Mouse (Mus musculus) CH12.LX (cell line): Measurements from ENCODE around the gene Iqschfp. TPM values are rescaled to one million over a fixed set of nuclear protein-coding genes. Genes with fewer than 3 reads are reported as not detected.

ENCODE experiments used
- DNase-seq: peaks from one replicate; pipeline ENCODE4 v3.0.0-alpha.2; 2013; ENCODE audit errors: extremely low read depth
- H3K27ac ChIP-seq: 2 replicates; pipeline ENCODE4 v1.5.1; 2012; ENCODE audit warnings: low read depth, mild to moderate bottlenecking, control low read depth, moderate library complexity; ENCODE audit not compliant: insufficient read depth
- H3K27me3 ChIP-seq: replicated peaks from 2 replicates; pipeline ENCODE3; 2012; ENCODE audit warnings: inconsistent platforms
- H3K36me3 ChIP-seq, 2 experiments: replicated peaks in 1 of 2; 2 replicates each; pipeline versions ENCODE3 to v1.6.1; 2012; ENCODE audit warnings: inconsistent platforms in 1 of 2, low read length in 1 of 2, mild to moderate bottlenecking in 1 of 2, mixed read lengths in 1 of 2, moderate library complexity in 1 of 2; ENCODE audit not compliant: control insufficient read depth in 1 of 2, insufficient read depth in 1 of 2
- H3K4me1 ChIP-seq, 2 experiments: 2 replicates each; pipeline ENCODE4 v1.6.1; 2012; ENCODE audit warnings: inconsistent platforms in 1 of 2, moderate library complexity in 1 of 2; ENCODE audit not compliant: insufficient read depth in 2 of 2, control insufficient read depth in 1 of 2
- H3K4me2 ChIP-seq: 2 replicates; pipeline ENCODE4 v1.6.1; 2012; ENCODE audit warnings: low read depth, mild to moderate bottlenecking, control low read depth; ENCODE audit not compliant: poor library complexity, insufficient read depth, severe bottlenecking
- H3K4me3 ChIP-seq, 3 experiments: fragments of 150-350 bp in 1 of 3; sonication (generic) in 1 of 3; replicated peaks in 1 of 3; 2 replicates each; pipeline versions ENCODE3 to v1.5.1; 2011 to 2012; ENCODE audit warnings: low read depth in 2 of 3, low read length in 2 of 3, mild to moderate bottlenecking in 2 of 3, moderate library complexity in 2 of 3, control low read depth in 1 of 3, improper control_type of control experiment in 1 of 3, inconsistent platforms in 1 of 3, mixed read lengths in 1 of 3; ENCODE audit not compliant: poor library complexity in 1 of 3
- H3K79me2 ChIP-seq: replicated peaks from 2 replicates; pipeline ENCODE4 v1.6.1; 2012; ENCODE audit warnings: mild to moderate bottlenecking, moderate library complexity; ENCODE audit not compliant: control insufficient read depth, poor library complexity, insufficient read depth, severe bottlenecking; ENCODE audit errors: extremely low read depth
- H3K9ac ChIP-seq: 2 replicates; pipeline ENCODE4 v1.6.1; 2012; ENCODE audit warnings: low read depth, mild to moderate bottlenecking, control low read depth, moderate library complexity; ENCODE audit not compliant: insufficient read depth
- H3K9me3 ChIP-seq: replicated peaks from 2 replicates; pipeline ENCODE3; 2012; ENCODE audit warnings: low read length, inconsistent platforms, mixed read lengths
- BHLHE40 ChIP-seq: IDR thresholded peaks from 2 replicates; pipeline ENCODE4 v1.6.1; 2011; ENCODE audit warnings: mild to moderate bottlenecking, low read depth, low read length, improper control_type of control experiment
- CHD1 ChIP-seq: IDR thresholded peaks from 2 replicates; pipeline ENCODE4 v1.6.1; 2012; ENCODE audit warnings: low read depth, low read length, improper control_type of control experiment, inconsistent platforms
- CHD2 ChIP-seq: IDR thresholded peaks from 2 replicates; pipeline ENCODE4 v1.6.1; 2011; ENCODE audit warnings: low read length, improper control_type of control experiment
- CTCF ChIP-seq, 2 experiments: IDR thresholded peaks in 1 of 2; conservative IDR thresholded peaks in 1 of 2; 2 replicates each; pipeline ENCODE4 v1.5.1; 2011 to 2012; ENCODE audit warnings: low read depth in 2 of 2, low read length in 2 of 2, improper control_type of control experiment in 1 of 2, inconsistent platforms in 1 of 2, mild to moderate bottlenecking in 1 of 2, moderate library complexity in 1 of 2
- E2F4 ChIP-seq: IDR thresholded peaks from 2 replicates; pipeline ENCODE4 v1.6.1; 2011; ENCODE audit warnings: low read depth, low read length, improper control_type of control experiment; ENCODE audit not compliant: insufficient replicate concordance
- ELF1 ChIP-seq: IDR thresholded peaks from 2 replicates; pipeline ENCODE4 v1.6.1; 2014; ENCODE audit warnings: low read depth, mild to moderate bottlenecking, inconsistent platforms, low read length, improper control_type of control experiment
- ETS1 ChIP-seq: conservative IDR thresholded peaks from 2 replicates; pipeline ENCODE4 v1.6.1; 2012; ENCODE audit warnings: low read depth, mild to moderate bottlenecking, inconsistent platforms, low read length, improper control_type of control experiment, moderate library complexity
- GABPA ChIP-seq: IDR thresholded peaks from 2 replicates; pipeline ENCODE4 v1.6.1; 2012; ENCODE audit warnings: low read depth, low read length, improper control_type of control experiment, inconsistent platforms; ENCODE audit not compliant: insufficient replicate concordance
- HCFC1 ChIP-seq: IDR thresholded peaks from 2 replicates; pipeline ENCODE4 v1.6.1; 2012; ENCODE audit warnings: low read depth, mild to moderate bottlenecking, inconsistent platforms, low read length, improper control_type of control experiment
- KAT2A ChIP-seq: IDR thresholded peaks from 2 replicates; pipeline ENCODE4 v1.6.1; 2012; ENCODE audit warnings: low read length, improper control_type of control experiment, inconsistent platforms; ENCODE audit not compliant: insufficient replicate concordance
- MAX ChIP-seq: IDR thresholded peaks from 2 replicates; pipeline ENCODE4 v1.6.1; 2011; ENCODE audit warnings: low read length, improper control_type of control experiment
- MAZ ChIP-seq: IDR thresholded peaks from 2 replicates; pipeline ENCODE4 v1.6.1; 2012; ENCODE audit warnings: low read depth, mild to moderate bottlenecking, inconsistent platforms, low read length, improper control_type of control experiment, moderate library complexity
- MEF2A ChIP-seq: IDR thresholded peaks from 2 replicates; pipeline ENCODE4 v1.6.1; 2014; ENCODE audit warnings: low read depth, mild to moderate bottlenecking, inconsistent platforms, low read length, improper control_type of control experiment, borderline replicate concordance
- MYC ChIP-seq: IDR thresholded peaks from 2 replicates; pipeline ENCODE4 v1.6.1; 2011; ENCODE audit warnings: low read depth, mild to moderate bottlenecking, improper control_type of control experiment, low read length
- PAX5 ChIP-seq: IDR thresholded peaks from 2 replicates; pipeline ENCODE4 v1.6.1; 2012; ENCODE audit warnings: low read length, inconsistent platforms, mixed read lengths
- POLR2A ChIP-seq: IDR thresholded peaks from 2 replicates; pipeline ENCODE4 v1.6.1; 2011; ENCODE audit warnings: low read depth, mild to moderate bottlenecking, improper control_type of control experiment, low read length
- POLR2AphosphoS2 ChIP-seq: IDR thresholded peaks from 2 replicates; pipeline ENCODE4 v1.6.1; 2011; ENCODE audit warnings: low read depth, low read length, improper control_type of control experiment
- RCOR1 ChIP-seq: conservative IDR thresholded peaks from 2 replicates; pipeline ENCODE4 v1.6.1; 2012; ENCODE audit warnings: low read depth, mild to moderate bottlenecking, inconsistent platforms, low read length, improper control_type of control experiment
- SIN3A ChIP-seq: IDR thresholded peaks from 2 replicates; pipeline ENCODE4 v1.6.1; 2012; ENCODE audit warnings: low read length, improper control_type of control experiment, inconsistent platforms
- SMC3 ChIP-seq: IDR thresholded peaks from 2 replicates; pipeline ENCODE4 v1.6.1; 2011; ENCODE audit warnings: low read depth, low read length, improper control_type of control experiment
- TBP ChIP-seq: conservative IDR thresholded peaks from 2 replicates; pipeline ENCODE4 v1.6.1; 2011; ENCODE audit warnings: low read depth, low read length, improper control_type of control experiment
- TCF12 ChIP-seq: IDR thresholded peaks from 2 replicates; pipeline ENCODE4 v1.6.1; 2014; ENCODE audit warnings: low read depth, mild to moderate bottlenecking, inconsistent platforms, low read length, improper control_type of control experiment
- UBTF ChIP-seq: IDR thresholded peaks from 2 replicates; pipeline ENCODE4 v1.6.1; 2012; ENCODE audit warnings: low read depth, mild to moderate bottlenecking, inconsistent platforms, low read length, improper control_type of control experiment, moderate library complexity
- USF1 ChIP-seq: IDR thresholded peaks from 2 replicates; pipeline ENCODE4 v1.6.1; 2014; ENCODE audit warnings: low read depth, mild to moderate bottlenecking, inconsistent platforms, low read length, improper control_type of control experiment
- ZC3H11A ChIP-seq: IDR thresholded peaks from 2 replicates; pipeline ENCODE4 v1.6.1; 2012; ENCODE audit warnings: low read depth, mild to moderate bottlenecking, inconsistent platforms, low read length, improper control_type of control experiment
- ZKSCAN1 ChIP-seq: IDR thresholded peaks from 2 replicates; pipeline ENCODE4 v1.6.1; 2012; ENCODE audit warnings: low read depth, inconsistent platforms, low read length, improper control_type of control experiment, borderline replicate concordance
- ZNF384 ChIP-seq: IDR thresholded peaks from 2 replicates; pipeline ENCODE4 v1.6.1; 2012; ENCODE audit warnings: low read depth, low read length, improper control_type of control experiment, inconsistent platforms
- dilution Hi-C: fragments of 300-500 bp; cut with MboI; formaldehyde crosslinking; loops from 2 replicates; pipeline ENCODE4 v1.14.3; 2020; ENCODE audit warnings: low sequenced_read_pairs; ENCODE audit not compliant: extremely low pct_unique_long_range_greater_than_20kb, extremely low pct_ligation_motif_present
- in situ Hi-C: fragments of 300-500 bp; cut with MboI; formaldehyde crosslinking; loops from 3 replicates; pipeline ENCODE4 v1.14.3; 2019; ENCODE audit warnings: low sequenced_read_pairs, low pct_ligation_motif_present, low pct_unique_long_range_greater_than_20kb, mixed read lengths
- polyA plus RNA-seq: library from polyadenylated mRNA; unstranded; fragments of >175 nt; gene quantifications from 2 replicates; pipeline ENCODE4 v1.2.1, GENCODE M21; 2012; ENCODE audit warnings: low read depth; ENCODE audit not compliant: insufficient read length
- total RNA-seq, 2 experiments: library from RNA; depleted of rRNA; stranded (reverse); fragments of 300-350 nt in 1 of 2; fragments of >200 nt in 1 of 2; gene quantifications; 2 replicates each; pipeline ENCODE4 v1.2.3; 2012 to 2014

Gene Iqschfp
- total and polyA plus RNA-seq, 3 experiments, result 0.13 to 0.25 TPM; not detected in 1

- no peak for DNase-seq
- TF ChIP-seq ZKSCAN1, result no peak
- TF ChIP-seq SIN3A, result no peak
- no peak for TF ChIP-seq POLR2A
- TF ChIP-seq GABPA, result no peak
- TF ChIP-seq HCFC1, result no peak
- no peak for TF ChIP-seq CHD2
- TF ChIP-seq PAX5, result no peak
- TF ChIP-seq TBP, result no peak
- no peak for TF ChIP-seq ZNF384
- TF ChIP-seq ZC3H11A, result no peak
- TF ChIP-seq MEF2A, result no peak
- no peak for TF ChIP-seq USF1
- TF ChIP-seq CTCF (conservative IDR thresholded peaks at IDR 0.05 in 1 of 2, IDR thresholded peaks at IDR 0.05 in 1 of 2; ENCODE audit: low read depth in 2 of 2, low read length in 2 of 2), result no peak
- Histone ChIP-seq H3K79me2 (no peaks in the 10 kb centered on the region), H3K4me2 (no peak overlapping the region), H3K4me3 (no peak overlapping the region), H3K36me3 (no peaks in the 10 kb centered on the region), H3K9ac (no peak overlapping the region), H3K27me3 (no peaks in the 10 kb centered on the region), H3K4me1 (no peaks in the 10 kb centered on the region; a peak in 1 of 4 replicates), H3K27ac (no peak overlapping the region), H3K9me3 (no peaks in the 10 kb centered on the region)
- in situ Hi-C loops, result no loop called here
- dilution Hi-C loops, result no loop called here
These were observed 694.6 kb downstream of the Iqschfp start for GRCm38 (mm10) chr3:68586646-68587064.

DNA sequence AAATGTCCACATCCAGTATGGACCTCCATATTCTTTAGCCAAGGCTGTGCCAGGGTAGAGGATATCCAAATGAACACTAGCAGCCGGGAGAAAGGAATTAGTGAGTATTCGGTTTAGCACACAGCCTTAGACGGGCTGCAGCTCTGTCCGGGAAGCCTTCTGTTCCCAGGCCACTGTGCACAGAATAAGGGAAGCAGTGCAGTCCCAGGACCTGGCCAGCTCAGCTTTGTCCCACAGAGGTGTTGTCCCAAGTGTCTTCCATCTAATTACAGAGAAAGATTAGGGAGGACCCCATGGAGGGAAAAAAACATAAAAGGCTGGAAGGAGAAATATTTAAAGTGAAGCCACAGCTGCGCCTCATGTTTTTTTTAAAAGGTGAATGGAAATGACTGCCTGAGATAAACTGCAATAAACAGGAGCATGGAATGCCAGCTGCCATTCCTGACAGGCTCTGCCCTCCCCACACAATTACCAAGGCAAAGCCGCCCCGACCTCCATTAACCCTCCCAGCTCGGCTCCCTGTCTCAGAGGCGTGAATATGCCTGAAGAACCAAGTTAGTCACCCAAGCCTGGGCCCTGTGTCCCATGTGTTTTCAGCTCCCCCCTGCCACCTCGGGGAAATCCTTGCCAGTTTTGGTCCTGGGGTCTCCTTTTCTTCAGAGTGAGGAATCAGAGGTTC lies 695.7 kb downstream of the Iqschfp start:
- no peak overlapping the region for H3K27ac ChIP-seq
- no peaks in the 10 kb centered on the region; a peak in 1 of 4 replicates for H3K4me1 ChIP-seq
- H3K27me3 ChIP-seq, result no peaks in the 10 kb centered on the region
- no peak for TF ChIP-seq TCF12
- no peak for TF ChIP-seq MAX
- TF ChIP-seq ELF1, result no peak
- TF ChIP-seq MYC, result no peak
- no peak for TF ChIP-seq ZC3H11A
- no peak for TF ChIP-seq KAT2A
- TF ChIP-seq CHD2, result no peak
- TF ChIP-seq POLR2AphosphoS2, result no peak
- no peak for TF ChIP-seq SMC3
- TF ChIP-seq UBTF, result no peak
- TF ChIP-seq E2F4, result no peak
- TF ChIP-seq BHLHE40, result no peak
- TF ChIP-seq CTCF (conservative IDR thresholded peaks at IDR 0.05 in 1 of 2, IDR thresholded peaks at IDR 0.05 in 1 of 2; ENCODE audit: low read depth in 2 of 2, low read length in 2 of 2), result no peak
- no peak for TF ChIP-seq RCOR1
- TF ChIP-seq ETS1, result no peak
- no peak for TF ChIP-seq CHD1
- no peak for TF ChIP-seq MAZ
- TF ChIP-seq GABPA, result no peak
- TF ChIP-seq, all 38 proteins: peak for 0
- no peaks in the 10 kb centered on the region for H3K79me2 ChIP-seq
- no peak overlapping the region for H3K9ac ChIP-seq
- no peak for DNase-seq
- dilution Hi-C loops, result no loop called here
- H3K36me3 ChIP-seq, result no peaks in the 10 kb centered on the region
- no peak overlapping the region for H3K4me2 ChIP-seq
- in situ Hi-C loops, result no loop called here
- no peak overlapping the region for H3K4me3 ChIP-seq
- H3K9me3 ChIP-seq, result no peaks in the 10 kb centered on the region
